Mouse (Mus musculus) erythroblast, embryonic 14.5 days (primary cell): Measurements from ENCODE around the gene Dhdds. TPM values are rescaled to one million over a fixed set of nuclear protein-coding genes. Genes with fewer than 3 reads are reported as not detected.
A peak's percentile ranks its signal among the peaks of the same experiment; 100 is the strongest.

Source experiments
- H3K27me3 ChIP-seq: 2 replicates; pipeline ENCODE4 v1.6.1; 2012; ENCODE audit warnings: inconsistent platforms; ENCODE audit not compliant: control insufficient read depth
- H3K36me3 ChIP-seq: 2 replicates; pipeline ENCODE4 v1.6.1; 2012; ENCODE audit warnings: mild to moderate bottlenecking, inconsistent platforms; ENCODE audit not compliant: control insufficient read depth
- H3K4me1 ChIP-seq: 2 replicates; pipeline ENCODE4 v1.6.1; 2012; ENCODE audit warnings: inconsistent platforms; ENCODE audit not compliant: control insufficient read depth
- H3K4me3 ChIP-seq: replicated peaks from 2 replicates; pipeline ENCODE3; 2012; ENCODE audit warnings: moderate library complexity, mild to moderate bottlenecking, inconsistent platforms
- H3K9me3 ChIP-seq: 2 replicates; pipeline ENCODE4 v1.6.1; 2012; ENCODE audit warnings: low read length, inconsistent platforms, mixed read lengths; ENCODE audit not compliant: control insufficient read depth
- GATA1 ChIP-seq: IDR thresholded peaks from 2 replicates; pipeline ENCODE4 v1.6.1; 2012; ENCODE audit warnings: low read length, inconsistent platforms, mixed read lengths
- TAL1 ChIP-seq: IDR thresholded peaks from 3 replicates; pipeline ENCODE4 v1.6.1; 2012; ENCODE audit warnings: low read length, inconsistent platforms, mixed read lengths
- polyA plus RNA-seq: library from polyadenylated mRNA; stranded (reverse); fragments of >175 nt; gene quantifications from 2 replicates; pipeline ENCODE4 v1.2.3, GENCODE M21; 2012

Dhdds gene
- 1.2 and 1.5 TPM in 2 replicates for polyA plus RNA-seq

DNA sequence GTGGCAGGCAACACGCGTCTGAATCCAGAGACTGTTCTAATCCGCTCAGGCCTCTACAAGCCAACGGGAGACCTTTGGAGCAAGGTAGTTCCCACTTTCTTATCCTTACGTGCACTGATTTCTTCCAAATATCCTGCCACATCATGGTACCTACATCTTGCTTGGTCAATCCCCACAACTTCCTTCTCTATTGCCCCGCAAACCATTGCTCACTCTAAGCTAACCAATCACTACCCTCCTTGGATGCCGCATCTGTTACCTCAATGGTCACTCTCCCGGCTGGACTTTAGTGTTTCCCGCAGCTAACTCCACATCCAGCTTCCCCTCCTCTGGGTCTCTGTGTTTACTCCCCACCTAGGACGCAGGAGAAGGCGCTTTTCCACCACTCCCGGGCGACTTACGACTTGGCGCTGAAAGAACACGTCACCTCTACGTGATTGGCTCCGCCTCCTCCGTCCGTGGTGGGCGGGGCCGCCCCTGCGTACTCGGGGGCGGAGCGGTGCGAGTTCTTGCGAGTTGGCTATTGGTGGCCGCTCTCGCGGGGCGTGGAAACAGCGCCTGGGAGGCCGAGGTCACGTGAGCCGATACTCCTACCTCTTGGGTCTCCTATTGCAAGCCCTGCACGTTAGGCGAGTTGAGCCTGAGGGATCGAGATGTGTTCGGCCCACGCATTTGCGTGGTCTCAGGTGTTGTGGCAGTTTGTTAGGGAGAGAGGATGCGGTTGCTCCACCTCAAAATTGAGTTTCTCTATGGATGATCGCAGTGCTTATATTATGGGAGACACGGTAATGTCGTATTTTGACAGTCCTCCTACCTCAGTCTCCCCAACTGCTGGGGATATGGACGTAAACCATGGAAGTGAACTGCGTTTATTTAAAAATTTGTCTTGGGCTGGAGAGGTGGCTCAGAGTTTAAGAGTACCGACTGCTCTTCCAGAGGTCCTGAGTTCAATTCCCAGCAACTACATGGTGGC is at the start of gene Dhdds:
TSS of gene Dhdds (minus strand) at position 453 of the 973 bp plus-strand sequence.
- Histone ChIP-seq H3K27me3 (no peaks in the 10 kb centered on the region), H3K36me3 (peaks cover 25% of the 10 kb centered on the region), H3K4me1 (peaks cover 20% of the 10 kb centered on the region), H3K4me3 (peak within 1 kb of the TSS; percentile 66), H3K9me3 (no peaks in the 10 kb centered on the region)
- TF ChIP-seq GATA1 (no peak), TAL1 (no peak)

DNA sequence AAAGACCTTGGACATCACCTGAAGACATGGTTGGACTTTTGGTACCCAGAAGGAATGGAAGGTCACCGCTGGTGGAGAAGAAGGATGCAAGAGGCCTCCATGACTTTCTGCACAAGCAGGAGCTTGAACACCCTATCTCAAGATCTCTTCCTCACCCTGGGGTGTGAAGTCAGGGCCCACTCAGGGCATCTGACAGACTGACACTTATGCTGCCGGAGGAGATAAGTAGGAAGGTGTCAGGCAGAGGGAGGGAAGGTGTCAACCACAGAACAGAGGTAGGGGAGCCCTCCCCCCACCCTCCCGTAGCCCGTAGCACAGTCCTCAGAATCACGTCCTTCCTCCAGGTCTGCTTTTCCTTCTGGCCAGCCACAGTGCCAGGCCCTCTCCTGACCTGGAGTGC is 46.9 kb upstream of the Dhdds start:
- Histone ChIP-seq H3K27me3 (no peaks in the 10 kb centered on the region), H3K36me3 (no peaks in the 10 kb centered on the region), H3K4me3 (no peak overlapping the region), H3K4me1 (no peaks in the 10 kb centered on the region), H3K9me3 (0 out of 2 replicates have a peak, but pooled peaks cover 3% of the 10 kb centered on the region)
- no peak for TF ChIP-seq TAL1
- TF ChIP-seq GATA1, result no peak

GRCm38 (mm10) chr4:134043041-134043440 is 42.3 kb upstream of the Dhdds start:
- H3K27me3 ChIP-seq, result 0 out of 2 replicates have a peak, but pooled peaks cover under 1% of the 10 kb centered on the region
- no peaks in the 10 kb centered on the region for H3K36me3 ChIP-seq
- H3K9me3 ChIP-seq, result 0 out of 2 replicates have a peak, but pooled peaks cover 3% of the 10 kb centered on the region
- H3K4me3 ChIP-seq, result no peak overlapping the region
- peaks cover 1% of the 10 kb centered on the region; the same call in 1 of the 2 replicates for H3K4me1 ChIP-seq
- no peak for TF ChIP-seq GATA1
- no peak for TF ChIP-seq TAL1

- no peak overlapping the region for H3K4me3 ChIP-seq
- TF ChIP-seq TAL1 (no peak), GATA1 (no peak)
Measured at GRCm38 (mm10) chr4:134041317-134042123, 40.8 kb upstream of the Dhdds start.

GRCm38 (mm10) chr4:134035953-134036352 is 35.2 kb upstream of the Dhdds start:
- Histone ChIP-seq H3K27me3 (peaks cover 4% of the 10 kb centered on the region; the same call in 1 of the 2 replicates), H3K9me3 (no peaks in the 10 kb centered on the region), H3K36me3 (no peaks in the 10 kb centered on the region), H3K4me3 (no peak overlapping the region), H3K4me1 (no peaks in the 10 kb centered on the region)
- TF ChIP-seq GATA1 (no peak), TAL1 (no peak)

More at GRCm38 (mm10) chr4:134041317-134042123, 40.8 kb upstream of the Dhdds start:
- peaks cover 1% of the 10 kb centered on the region; the same call in 1 of the 2 replicates for H3K4me1 ChIP-seq
- H3K27me3 ChIP-seq, result peaks cover 4% of the 10 kb centered on the region; the same call in 1 of the 2 replicates
- H3K9me3 ChIP-seq, result 0 out of 2 replicates have a peak, but pooled peaks cover 3% of the 10 kb centered on the region
- H3K36me3 ChIP-seq, result no peaks in the 10 kb centered on the region

- Histone ChIP-seq H3K9me3 (peaks cover 3% of the 10 kb centered on the region), H3K4me3 (no peak overlapping the region), H3K4me1 (no peaks in the 10 kb centered on the region), H3K27me3 (no peaks in the 10 kb centered on the region), H3K36me3 (no peaks in the 10 kb centered on the region)
- TF ChIP-seq TAL1, result no peak
- no peak for TF ChIP-seq GATA1
Measured at GRCm38 (mm10) chr4:134025802-134026201, 25.1 kb upstream of the Dhdds start.

GRCm38 (mm10) chr4:134020621-134021020 is 19.9 kb upstream of the Dhdds start:
- H3K4me1 ChIP-seq, result no peaks in the 10 kb centered on the region
- peaks cover 49% of the 10 kb centered on the region for H3K27me3 ChIP-seq
- no peak overlapping the region for H3K4me3 ChIP-seq
- H3K9me3 ChIP-seq, result no peaks in the 10 kb centered on the region; the same call in 1 of the 2 replicates
- no peaks in the 10 kb centered on the region for H3K36me3 ChIP-seq
- no peak for TF ChIP-seq TAL1
- no peak for TF ChIP-seq GATA1

DNA sequence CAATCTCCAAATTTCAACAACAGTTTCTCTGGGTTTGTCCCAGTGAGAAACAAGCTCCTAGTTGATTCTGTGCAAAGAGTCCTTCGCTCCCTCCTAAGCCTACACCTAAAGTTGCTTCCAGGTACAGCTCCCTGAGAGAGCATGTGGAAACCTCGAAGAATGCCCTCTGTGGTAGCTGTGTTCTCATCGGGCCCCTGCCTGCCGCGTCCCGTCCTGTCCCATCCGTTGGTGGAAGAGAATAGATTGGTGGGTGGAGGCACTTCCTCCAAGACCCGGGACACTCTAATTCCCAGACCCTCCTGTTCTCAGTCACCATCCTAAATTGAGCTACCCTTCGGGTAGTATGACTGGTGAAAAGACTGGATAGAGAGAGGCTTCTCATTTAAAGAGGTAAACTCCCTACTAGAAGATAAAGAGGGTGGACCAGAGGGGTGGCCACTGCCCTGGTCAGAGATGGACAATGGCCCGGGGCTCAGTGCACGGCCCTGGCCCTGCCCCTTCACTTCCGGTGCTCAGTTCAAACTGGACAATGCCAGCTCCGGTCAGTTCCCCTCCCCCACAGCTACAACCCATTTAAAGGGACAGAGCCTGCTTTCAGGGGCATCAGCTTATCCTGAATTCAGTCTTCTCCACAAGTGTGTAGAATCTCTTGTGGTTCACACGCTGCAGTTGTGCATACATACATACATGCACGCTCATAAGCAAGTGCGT is 19.1 kb upstream of the Dhdds start:
- Histone ChIP-seq H3K9me3 (no peaks in the 10 kb centered on the region; the same call in 1 of the 2 replicates), H3K27me3 (peaks cover 57% of the 10 kb centered on the region), H3K36me3 (no peaks in the 10 kb centered on the region), H3K4me3 (no peak overlapping the region), H3K4me1 (no peaks in the 10 kb centered on the region)
- no peak for TF ChIP-seq TAL1
- no peak for TF ChIP-seq GATA1
